Mouse (Mus musculus) lung, postnatal 4 days (tissue): Measurements from ENCODE around the gene Prpf4.

Source experiments
- DNase-seq, 2 experiments: peaks; one replicate each; pipeline ENCODE4 v3.0.0; 2021

The Prpf4 gene

DNA sequence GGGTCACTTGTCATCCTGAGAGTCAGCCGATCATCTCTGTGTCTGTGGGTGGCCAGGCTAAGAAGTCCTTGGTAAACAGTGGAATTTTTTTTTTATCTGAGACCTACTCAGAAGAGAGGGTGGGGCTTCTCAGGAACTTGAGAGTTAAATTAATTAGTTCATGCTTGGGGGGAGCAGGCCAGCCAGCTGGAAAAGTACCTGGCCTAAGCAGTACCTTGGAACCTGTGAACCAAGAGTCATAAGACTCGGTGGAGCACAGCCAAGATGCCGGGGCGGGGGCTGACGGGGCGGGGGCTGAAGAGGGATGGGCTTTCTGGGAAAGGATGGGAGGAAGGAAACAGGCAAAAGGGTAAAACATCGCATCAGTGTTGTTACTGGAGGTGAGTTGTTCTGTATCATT is 29.3 kb downstream of the Prpf4 start:
- DNase-seq = no peak

DNA sequence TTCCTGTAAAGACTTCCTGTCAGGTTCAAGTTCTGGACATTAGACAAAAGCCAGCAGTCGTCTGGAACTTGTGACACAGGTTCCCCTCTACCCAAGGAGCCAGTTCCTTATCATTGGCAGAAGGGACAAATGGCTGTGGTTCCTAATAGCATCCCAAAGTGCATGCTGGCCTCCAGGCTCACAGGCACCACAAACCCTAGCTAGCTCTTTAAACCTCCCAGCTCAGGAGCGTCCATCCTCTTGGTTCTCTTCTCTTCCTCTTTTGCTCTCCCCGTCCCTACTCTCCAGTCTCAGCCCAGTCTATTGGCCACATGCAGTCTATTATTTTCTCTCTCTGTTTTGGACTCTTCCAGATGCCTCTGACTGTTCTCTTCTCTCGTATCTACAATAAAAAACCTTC is 31.2 kb downstream of the Prpf4 start:
- no peak for DNase-seq

DNA sequence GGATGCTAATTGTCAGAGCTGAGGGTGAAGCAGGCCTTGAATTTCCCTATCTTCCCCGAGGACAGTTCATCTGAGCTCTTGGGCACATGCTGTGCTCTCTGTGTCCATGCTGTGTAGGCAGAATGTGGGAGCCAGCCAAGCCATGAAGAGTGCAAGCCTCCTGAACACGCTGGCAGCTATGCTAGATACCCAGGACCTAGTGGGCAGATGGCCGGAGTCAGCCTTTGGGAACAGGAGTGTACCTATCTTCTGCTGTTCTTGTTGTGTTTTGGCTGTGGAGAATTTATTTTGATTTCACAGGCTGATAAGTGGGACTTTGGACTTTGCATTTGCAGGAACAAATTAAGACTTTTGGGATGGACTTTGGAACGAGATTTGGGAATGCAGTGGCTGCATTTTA is 31.9 kb downstream of the Prpf4 start:
- DNase-seq = no peak

DNA sequence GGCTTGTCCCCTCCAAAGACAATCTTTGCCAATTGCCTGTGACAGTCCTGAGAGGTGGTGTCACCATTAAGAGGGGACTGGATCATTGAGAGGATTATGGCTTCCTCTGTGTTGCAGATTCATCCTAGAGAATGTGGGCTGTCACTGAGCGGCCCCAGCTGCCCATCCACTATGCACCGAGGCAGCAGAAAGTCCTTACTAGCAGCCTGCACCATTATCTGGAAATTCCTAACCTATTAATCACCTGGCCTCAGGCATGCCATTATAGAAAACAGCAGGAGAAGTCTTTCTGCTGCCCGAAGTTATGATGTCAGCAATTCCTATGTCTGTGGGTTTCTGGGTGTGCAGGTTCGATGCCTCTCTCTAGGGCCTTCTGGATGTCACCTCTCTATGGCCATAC is 32.4 kb downstream of the Prpf4 start:
- no peak for DNase-seq

DNA sequence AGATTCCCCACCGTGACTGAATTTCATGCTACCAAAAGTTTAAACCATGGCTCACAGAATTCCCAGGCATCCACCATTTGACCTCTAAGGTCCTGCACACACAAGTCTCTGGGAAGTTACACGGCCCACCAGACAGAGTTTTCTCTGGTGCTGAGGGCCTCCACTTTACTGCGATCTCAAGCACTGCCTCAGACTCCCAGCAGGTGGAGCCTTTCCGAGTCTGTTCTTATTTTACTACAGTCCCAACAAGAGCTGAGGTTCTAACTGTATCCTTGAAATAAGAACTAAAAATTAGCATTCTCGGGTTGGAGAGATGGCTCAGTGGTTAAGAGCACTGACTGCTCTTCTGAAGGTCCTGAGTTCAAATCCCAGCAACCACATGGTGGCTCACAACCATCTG is 46.4 kb downstream of the Prpf4 start:
- DNase-seq = peak; percentile 39 to 66

DNA sequence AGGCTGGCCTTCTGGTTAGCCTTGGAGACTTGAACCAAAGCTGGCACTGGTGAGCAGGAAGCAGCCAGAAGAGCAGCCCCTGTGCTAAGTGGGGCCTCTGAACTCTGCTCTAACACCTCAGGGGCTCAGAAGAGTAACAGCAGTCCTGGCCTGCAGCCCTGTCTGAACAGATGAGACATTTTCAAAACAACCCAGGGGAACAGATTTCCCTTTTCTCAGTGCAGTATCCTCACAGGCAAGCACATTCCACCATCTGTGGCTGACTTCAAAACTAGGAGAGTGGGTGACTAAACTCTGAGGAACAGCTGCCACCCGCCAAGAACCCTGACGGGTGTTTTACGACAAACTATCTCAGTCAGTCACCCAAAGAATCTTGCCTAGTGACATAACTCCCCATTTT is 50.5 kb downstream of the Prpf4 start:
- peak in 1 of 2 experiments; percentile 49 for DNase-seq

DNA sequence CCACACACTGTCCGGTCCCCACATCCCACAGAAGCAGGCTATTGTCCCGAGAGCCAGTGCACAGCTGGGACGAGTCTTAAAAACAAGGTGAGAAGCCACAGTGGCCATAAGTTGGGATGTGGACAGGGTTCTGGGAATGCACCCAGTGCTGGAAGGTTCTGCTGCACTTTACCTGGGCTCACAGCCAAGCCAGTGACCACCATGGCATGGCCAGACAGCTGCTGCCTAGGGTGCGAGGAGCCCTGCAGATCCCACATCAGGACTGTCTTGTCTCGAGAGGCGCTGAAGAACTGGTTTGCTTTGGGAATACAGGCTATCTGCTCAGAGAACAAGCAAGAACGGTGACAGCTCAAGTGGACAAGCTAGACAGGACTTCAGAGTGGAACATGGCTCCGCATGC is 51.8 kb downstream of the Prpf4 start:
- DNase-seq = no peak

DNA sequence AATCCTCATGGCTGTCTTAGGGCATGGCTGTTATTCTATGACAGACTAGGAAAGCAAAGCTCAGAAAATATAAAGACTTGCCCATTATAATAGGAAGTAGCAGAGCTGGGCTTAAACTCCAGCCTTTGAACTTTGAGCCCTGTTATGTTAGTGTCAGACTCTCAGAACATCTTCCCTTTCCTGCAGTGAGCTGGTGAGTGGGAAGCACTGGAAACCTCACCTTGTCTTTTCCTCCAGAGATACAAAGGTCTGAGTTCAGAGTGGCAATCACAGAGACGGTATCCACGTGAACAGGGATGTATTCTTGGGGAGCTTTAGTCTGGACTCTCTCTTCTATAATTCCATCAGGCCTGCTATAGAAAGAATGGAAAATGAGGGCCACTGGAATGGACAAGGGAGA is 54.5 kb downstream of the Prpf4 start:
- DNase-seq = no peak

DNA sequence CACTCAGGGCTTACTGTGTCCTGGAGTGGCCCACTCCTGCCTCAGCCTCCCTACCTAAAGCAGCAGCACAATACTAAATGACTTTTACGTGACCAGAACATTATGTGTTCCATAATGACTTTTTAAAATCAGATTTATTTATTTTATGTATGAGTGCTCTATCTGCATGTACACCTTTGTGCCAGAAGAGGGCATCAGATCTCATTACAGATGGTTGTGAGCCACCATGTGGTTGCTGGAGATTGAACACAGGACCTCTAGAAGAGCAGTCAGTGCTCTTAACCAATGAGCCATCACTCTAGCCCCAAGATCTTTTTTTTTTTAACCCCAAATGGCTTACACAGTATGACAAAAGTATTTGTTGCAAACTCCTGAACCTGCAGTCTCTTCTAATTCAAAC is 59.6 kb downstream of the Prpf4 start:
- no peak for DNase-seq

DNA sequence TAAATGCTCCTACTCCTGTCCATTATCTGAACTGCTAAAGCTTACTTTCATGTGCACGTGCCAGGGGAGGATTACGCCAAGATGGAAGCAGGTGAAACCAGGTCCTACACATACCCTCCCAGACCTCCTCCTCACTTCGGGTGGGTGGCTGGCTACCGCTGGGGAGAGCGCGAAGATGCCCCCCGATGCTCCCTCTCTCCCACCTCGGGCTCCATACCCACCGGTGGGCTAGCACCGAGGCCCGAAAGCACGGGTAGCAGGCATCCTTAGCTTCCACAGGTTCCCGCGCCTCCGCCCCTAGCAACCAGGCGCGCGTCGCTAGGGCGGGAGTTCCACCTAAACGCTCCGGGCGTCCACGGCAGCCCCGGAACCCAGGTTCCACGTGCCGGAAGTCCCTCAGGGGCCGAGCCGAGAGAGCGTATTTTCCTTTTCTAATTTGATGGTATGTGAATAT is 62.0 kb downstream of the Prpf4 start, which contains the start of gene Wdr31:
Wdr31 (minus strand) TSS at position 299 of the 454 bp plus-strand sequence.
- peak; percentile 87 to 88 for DNase-seq

DNA sequence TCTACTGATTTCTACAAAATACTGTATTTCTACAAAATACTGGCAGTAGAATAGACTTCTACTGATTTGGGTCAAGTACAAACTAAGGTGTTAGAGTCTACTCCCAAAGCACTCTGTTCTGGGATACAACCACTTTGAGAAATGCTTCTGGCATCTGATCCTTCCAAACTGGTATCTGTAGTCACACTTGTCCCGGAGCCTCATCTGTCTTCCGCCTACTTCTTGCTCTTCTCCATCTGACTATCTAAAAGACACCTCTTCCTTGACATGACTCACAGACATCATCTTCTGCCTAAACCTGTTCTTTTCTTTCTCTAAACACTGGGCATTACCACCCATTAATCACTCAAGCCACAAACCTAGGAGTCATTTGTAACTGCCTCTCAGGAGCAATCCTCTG is 63.5 kb downstream of the Prpf4 start:
- DNase-seq = no peak

DNA sequence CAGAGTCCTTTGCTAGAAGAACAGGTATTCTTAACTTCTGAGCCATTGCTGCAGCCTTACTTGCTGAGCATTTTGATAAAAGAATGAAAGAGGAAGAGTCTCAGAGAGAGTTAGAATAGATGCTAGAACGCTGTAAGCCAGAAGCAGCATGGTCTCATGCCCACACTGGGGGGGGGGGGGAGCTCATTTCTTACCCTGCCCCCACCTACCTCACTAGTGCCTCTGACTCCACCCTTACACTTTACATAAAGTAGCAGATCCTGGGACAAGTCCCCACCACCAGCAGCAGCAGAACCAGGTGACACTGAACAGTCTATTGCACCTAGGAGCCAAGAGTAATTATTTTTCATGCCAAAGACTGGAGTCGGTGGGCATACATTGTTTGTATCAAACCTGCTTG is 66.5 kb downstream of the Prpf4 start:
- no peak for DNase-seq

DNA sequence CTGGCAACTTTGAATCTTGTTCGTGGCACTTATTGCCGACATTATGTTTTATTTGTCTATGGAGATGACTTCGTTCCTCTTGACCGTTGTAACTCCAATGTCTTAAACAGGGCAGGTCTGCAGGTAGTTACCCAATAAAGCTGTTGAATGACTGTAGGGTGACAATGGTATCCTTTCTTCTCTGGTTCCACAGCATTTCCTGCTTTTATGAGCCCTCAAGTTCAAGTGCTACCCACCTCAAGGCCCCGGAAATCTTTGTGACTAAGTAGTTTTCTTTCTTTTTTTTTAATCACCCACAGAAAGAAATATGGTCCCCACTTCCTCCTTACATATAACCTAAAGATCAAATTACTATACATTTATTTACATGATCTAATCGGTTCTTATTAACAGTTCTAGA is 67.2 kb downstream of the Prpf4 start:
- DNase-seq = no peak
